28 mouse cellular contexts compared by ENCODE assay signal in genomic region chr17:84835249-84835648, GRCm38 (mm10).
"Had no signal": no experiment of that assay in that cellular context is flagged by ENCODE, and none has a peak within 500 bp of the region (broad histone marks: within the 10 kb centered on the region; RNA-seq: fewer than 3 reads in every experiment).

No protein-coding gene starts in this region.

- H3K27ac ChIP-seq: limb, embryonic 10.5 days; limb, embryonic 12.5 days; limb, embryonic 13.5 days; limb, embryonic 15.5 days; liver, embryonic 12.5 days; liver, embryonic 13.5 days; liver, embryonic 14.5 days; liver, embryonic 15.5 days; lung, embryonic 15.5 days; macrophage; midbrain, embryonic 10.5 days; midbrain, embryonic 12.5 days; midbrain, embryonic 13.5 days; midbrain, embryonic 15.5 days; neural tube, embryonic 12.5 days had no signal

- DNase-seq: left cerebral cortex, postnatal 4 days; liver; liver, embryonic 13.5 days; liver, postnatal 0 days; lung, adult 18-20 months; lung, adult 2 months; lung, embryonic 14.5 days; lung, postnatal 10 days; lung, postnatal 14 days; lung, postnatal 36 days; lung, postnatal 4 days; midbrain, embryonic 14.5 days had no signal

- H3K36me3 ChIP-seq: limb, embryonic 10.5 days; limb, embryonic 12.5 days; limb, embryonic 13.5 days; limb, embryonic 15.5 days; liver, embryonic 12.5 days; liver, embryonic 13.5 days; liver, embryonic 15.5 days; lung, embryonic 15.5 days; midbrain, embryonic 10.5 days; midbrain, embryonic 12.5 days; midbrain, embryonic 13.5 days; midbrain, embryonic 15.5 days; neural tube, embryonic 12.5 days had no signal

- H3K4me1 ChIP-seq: limb, embryonic 10.5 days; limb, embryonic 12.5 days; limb, embryonic 13.5 days; limb, embryonic 15.5 days; liver, embryonic 12.5 days; liver, embryonic 13.5 days; liver, embryonic 15.5 days; lung, embryonic 15.5 days; midbrain, embryonic 10.5 days; midbrain, embryonic 12.5 days; midbrain, embryonic 13.5 days; midbrain, embryonic 15.5 days; neural tube, embryonic 12.5 days had no signal

- H3K27me3 ChIP-seq: limb, embryonic 13.5 days; limb, embryonic 15.5 days; liver, embryonic 12.5 days; liver, embryonic 15.5 days; midbrain, embryonic 15.5 days; neural tube, embryonic 12.5 days had no signal

- H3K9me3 ChIP-seq: limb, embryonic 10.5 days; limb, embryonic 12.5 days; limb, embryonic 13.5 days; limb, embryonic 15.5 days; liver, embryonic 12.5 days; liver, embryonic 13.5 days; liver, embryonic 15.5 days; lung, embryonic 15.5 days; megakaryocyte, embryonic 14.5 days; midbrain, embryonic 10.5 days; midbrain, embryonic 12.5 days; midbrain, embryonic 13.5 days; midbrain, embryonic 15.5 days; neural tube, embryonic 12.5 days had no signal

- H3K4me3 ChIP-seq: limb, embryonic 10.5 days; limb, embryonic 12.5 days; limb, embryonic 13.5 days; limb, embryonic 15.5 days; liver, embryonic 12.5 days; liver, embryonic 13.5 days; liver, embryonic 15.5 days; lung, embryonic 15.5 days; megakaryocyte, embryonic 14.5 days; midbrain, embryonic 10.5 days; midbrain, embryonic 12.5 days; midbrain, embryonic 13.5 days; midbrain, embryonic 15.5 days; myocyte; neural tube, embryonic 12.5 days had no signal
